Mouse (Mus musculus) CH12.LX (cell line): ENCODE measurements around the gene Slc7a6.

Experiments used
- CTCF ChIP-seq, 2 experiments: IDR thresholded peaks in 1 of 2; conservative IDR thresholded peaks in 1 of 2; 2 replicates each; pipeline ENCODE4 v1.5.1; 2011 to 2012; ENCODE audit warnings: low read depth in 2 of 2, low read length in 2 of 2, improper control_type of control experiment in 1 of 2, inconsistent platforms in 1 of 2, mild to moderate bottlenecking in 1 of 2, moderate library complexity in 1 of 2
- E2F4 ChIP-seq: IDR thresholded peaks from 2 replicates; pipeline ENCODE4 v1.6.1; 2011; ENCODE audit warnings: low read depth, low read length, improper control_type of control experiment; ENCODE audit not compliant: insufficient replicate concordance
- EP300 ChIP-seq: IDR thresholded peaks from 2 replicates; pipeline ENCODE4 v1.6.1; 2011; ENCODE audit warnings: low read length, improper control_type of control experiment
- JUND ChIP-seq: conservative IDR thresholded peaks from 2 replicates; pipeline ENCODE4 v1.6.1; 2011; ENCODE audit warnings: low read depth, low read length, improper control_type of control experiment
- KAT2A ChIP-seq: IDR thresholded peaks from 2 replicates; pipeline ENCODE4 v1.6.1; 2012; ENCODE audit warnings: low read length, improper control_type of control experiment, inconsistent platforms; ENCODE audit not compliant: insufficient replicate concordance
- MEF2A ChIP-seq: IDR thresholded peaks from 2 replicates; pipeline ENCODE4 v1.6.1; 2014; ENCODE audit warnings: low read depth, mild to moderate bottlenecking, inconsistent platforms, low read length, improper control_type of control experiment, borderline replicate concordance
- NRF1 ChIP-seq: IDR thresholded peaks from 2 replicates; pipeline ENCODE4 v1.6.1; 2014; ENCODE audit warnings: low read depth, mild to moderate bottlenecking, inconsistent platforms, low read length, improper control_type of control experiment, moderate library complexity
- POLR2A ChIP-seq: IDR thresholded peaks from 2 replicates; pipeline ENCODE4 v1.6.1; 2011; ENCODE audit warnings: low read depth, mild to moderate bottlenecking, improper control_type of control experiment, low read length
- TBP ChIP-seq: conservative IDR thresholded peaks from 2 replicates; pipeline ENCODE4 v1.6.1; 2011; ENCODE audit warnings: low read depth, low read length, improper control_type of control experiment
- UBTF ChIP-seq: IDR thresholded peaks from 2 replicates; pipeline ENCODE4 v1.6.1; 2012; ENCODE audit warnings: low read depth, mild to moderate bottlenecking, inconsistent platforms, low read length, improper control_type of control experiment, moderate library complexity
- ZMIZ1 ChIP-seq: IDR thresholded peaks from 2 replicates; pipeline ENCODE4 v1.6.1; 2012; ENCODE audit warnings: low read depth, mild to moderate bottlenecking, inconsistent platforms, low read length, improper control_type of control experiment

- TF ChIP-seq E2F4 (no peak), TBP (no peak), CTCF (conservative IDR thresholded peaks at IDR 0.05 in 1 of 2, IDR thresholded peaks at IDR 0.05 in 1 of 2; ENCODE audit: low read depth in 2 of 2, low read length in 2 of 2) (no peak), ZMIZ1 (no peak), POLR2A (no peak), JUND (no peak), NRF1 (no peak), MEF2A (no peak), EP300 (no peak), KAT2A (no peak), UBTF (no peak)
Measured at GRCm38 (mm10) chr8:106211421-106211820, 42.8 kb downstream of the Slc7a6 start.
